Mouse (Mus musculus) liver, embryonic 15.5 days (tissue): ENCODE measurements around the gene Zfp932. TPM values are rescaled to one million over a fixed set of nuclear protein-coding genes. Genes with fewer than 3 reads are reported as not detected.
"Not testable (repeated sequence)": the region's sequence is repeated elsewhere in the genome, so short reads cannot be mapped to it uniquely, and the experiment has no call there.

Experiments
- ATAC-seq: fragments of 200-750 bp; cut with Nextera tagmentation; 2 replicates; pipeline ENCODE4 v1.8.0; 2017; ENCODE audit warnings: moderate number of reproducible peaks, mild to moderate bottlenecking, moderate library complexity; ENCODE audit not compliant: insufficient read depth
- H3K27ac ChIP-seq: fragments of 300-500 bp; sonication (generic); replicated peaks from 2 replicates; pipeline ENCODE4 v1.5.1; 2015; ENCODE audit warnings: mild to moderate bottlenecking, inconsistent platforms
- H3K27me3 ChIP-seq: fragments of 300-500 bp; sonication (generic); 2 replicates; pipeline ENCODE4 v1.6.1; 2015; ENCODE audit warnings: mild to moderate bottlenecking, inconsistent platforms
- H3K36me3 ChIP-seq: fragments of 300-500 bp; sonication (generic); replicated peaks from 2 replicates; pipeline ENCODE4 v1.6.1; 2015; ENCODE audit warnings: moderate library complexity, mild to moderate bottlenecking, inconsistent platforms
- H3K4me1 ChIP-seq: fragments of 300-500 bp; sonication (generic); replicated peaks from 2 replicates; pipeline ENCODE4 v1.6.1; 2015; ENCODE audit warnings: inconsistent platforms
- H3K4me2 ChIP-seq: fragments of 300-500 bp; sonication (generic); 2 replicates; pipeline ENCODE4 v1.6.1; 2015; ENCODE audit warnings: moderate library complexity, mild to moderate bottlenecking, inconsistent platforms
- H3K4me3 ChIP-seq: fragments of 300-500 bp; sonication (generic); replicated peaks from 2 replicates; pipeline ENCODE4 v1.5.1; 2015; ENCODE audit warnings: mild to moderate bottlenecking, inconsistent platforms
- H3K9ac ChIP-seq: fragments of 300-500 bp; sonication (generic); 2 replicates; pipeline ENCODE4 v1.6.1; 2015; ENCODE audit warnings: moderate library complexity, mild to moderate bottlenecking, inconsistent platforms
- H3K9me3 ChIP-seq: fragments of 300-500 bp; sonication (generic); replicated peaks from 2 replicates; pipeline ENCODE4 v1.6.1; 2016; ENCODE audit warnings: inconsistent platforms
- WGBS: fragments of 180-500 bp; shearing (Covaris S2); methylation state at CpG from one replicate; pipeline ENCODE4 v1.1.7; 2015; ENCODE audit warnings: mixed read lengths; ENCODE audit not compliant: insufficient replicate concordance; 5-methylcytosine and 5-hydroxymethylcytosine counted together
- polyA plus RNA-seq: library from polyadenylated mRNA; unstranded; fragments of >200 nt; fragmentation: Nextera tagmentation; extraction: Ambion mirVana; gene quantifications from 2 replicates; pipeline ENCODE4 v1.2.1, GENCODE M21; 2015

Zfp932 gene
- 4.8 and 5.8 TPM in 2 replicates for polyA plus RNA-seq

DNA sequence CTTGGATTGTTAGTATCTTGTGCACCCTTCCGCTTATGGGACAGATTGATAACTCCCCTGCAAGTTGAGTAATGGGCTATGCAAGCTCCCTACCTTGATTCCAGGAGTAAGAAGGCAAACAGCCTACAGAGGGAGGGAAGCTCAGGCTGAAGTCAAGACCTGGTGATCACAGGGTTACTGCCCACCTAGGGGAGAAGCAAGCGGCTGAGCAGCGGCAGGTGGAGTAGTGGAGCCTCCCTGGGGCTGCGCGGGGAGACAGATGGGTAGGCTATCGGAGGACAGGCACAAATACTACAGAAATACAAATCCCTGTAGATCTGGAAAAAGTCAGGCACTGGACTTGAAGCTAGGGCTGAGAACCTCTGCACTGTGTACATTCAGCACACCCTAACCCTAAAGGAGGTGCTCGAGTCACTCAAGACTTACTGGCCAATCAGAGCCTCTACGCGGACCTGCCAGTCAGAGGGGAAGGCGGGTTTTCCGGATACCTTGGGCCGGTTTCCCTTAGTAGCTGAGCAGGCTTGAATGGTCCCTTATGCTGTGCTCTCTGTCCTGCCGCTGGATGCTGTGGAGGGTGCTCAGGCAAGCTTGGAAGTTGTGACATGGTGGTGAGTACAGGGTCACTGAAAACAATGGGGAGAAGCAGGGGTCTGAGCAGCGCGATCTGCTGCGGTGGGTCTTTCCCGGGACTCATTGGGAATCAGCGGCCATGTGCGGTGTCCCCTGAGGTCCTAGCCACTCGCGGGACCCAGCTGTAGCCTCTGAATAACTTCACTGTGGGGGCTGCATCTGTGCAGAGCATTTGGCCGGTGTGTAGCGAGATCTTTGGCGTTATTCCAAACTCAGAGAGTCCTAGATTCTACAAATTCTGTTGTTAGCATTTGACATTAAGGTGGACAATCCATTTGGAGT, at the start of gene Zfp932:
Gene Zfp932, plus strand, starts transcription at position 496 of the 912 bp plus-strand sequence.
- H3K36me3 ChIP-seq, H3K27ac ChIP-seq, H3K9me3 ChIP-seq, H3K27me3 ChIP-seq, H3K9ac ChIP-seq, ATAC-seq, H3K4me2 ChIP-seq, H3K4me1 ChIP-seq, H3K4me3 ChIP-seq: not testable (repeated sequence)
- no CpG with 5 or more reads among the region's 24 CpGs for WGBS

DNA sequence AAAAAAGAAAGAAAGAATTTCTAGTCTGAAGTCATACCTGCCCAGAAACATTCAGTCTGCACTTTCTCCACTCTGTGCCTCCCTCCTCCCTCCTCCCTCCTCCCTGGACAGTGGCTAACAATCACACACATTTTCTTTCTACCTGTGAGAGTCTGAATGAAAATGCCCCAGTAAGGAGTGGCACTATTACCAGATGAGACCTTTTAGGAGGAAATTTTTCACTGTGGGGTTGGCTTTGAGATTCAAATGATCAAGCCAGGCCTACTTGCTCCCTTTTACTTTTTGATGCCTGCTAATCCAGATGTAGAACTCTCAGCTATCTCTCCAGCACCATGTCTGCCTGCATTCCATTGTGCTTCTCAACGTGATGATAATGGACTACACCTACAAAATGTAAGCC, 46.0 kb upstream of the Zfp932 start:
- WGBS: no CpG with 5 or more reads among the region's 1 CpGs
- no peak overlapping the region for H3K9ac ChIP-seq

DNA sequence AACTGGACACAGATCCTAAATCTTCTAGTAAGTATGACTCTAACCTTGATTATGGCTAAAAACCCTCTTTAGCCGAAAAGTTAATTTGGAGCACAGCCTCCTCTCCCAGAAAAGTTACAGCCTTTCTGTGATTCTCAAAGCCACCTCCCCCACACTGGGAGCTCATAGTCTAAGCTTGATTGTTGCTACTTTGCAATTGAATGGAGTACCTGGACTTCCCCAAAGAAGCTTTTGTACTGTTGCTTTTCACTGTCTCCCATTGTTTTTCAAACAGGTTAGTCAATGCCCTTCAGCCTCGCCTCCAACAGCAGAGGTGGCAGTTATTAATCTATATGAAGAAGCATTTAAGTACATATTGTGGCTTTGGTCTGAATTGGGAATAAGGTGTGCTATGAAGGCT, 15.6 kb upstream of the Zfp932 start:
- not testable (repeated sequence) for ATAC-seq, H3K27me3 ChIP-seq, H3K36me3 ChIP-seq, H3K27ac ChIP-seq, H3K4me1 ChIP-seq, H3K4me2 ChIP-seq, H3K9me3 ChIP-seq, H3K9ac ChIP-seq, H3K4me3 ChIP-seq
- no CpG with 5 or more reads among the region's 2 CpGs for WGBS

More for the DNA sequence above, 46.0 kb upstream of the Zfp932 start:
- Histone ChIP-seq H3K4me2 (no peak overlapping the region), H3K4me3 (no peak overlapping the region), H3K27me3 (no peaks in the 10 kb centered on the region), H3K27ac (no peak overlapping the region), H3K9me3 (no peaks in the 10 kb centered on the region), H3K36me3 (no peaks in the 10 kb centered on the region), H3K4me1 (no peaks in the 10 kb centered on the region)
- no peak for ATAC-seq

DNA sequence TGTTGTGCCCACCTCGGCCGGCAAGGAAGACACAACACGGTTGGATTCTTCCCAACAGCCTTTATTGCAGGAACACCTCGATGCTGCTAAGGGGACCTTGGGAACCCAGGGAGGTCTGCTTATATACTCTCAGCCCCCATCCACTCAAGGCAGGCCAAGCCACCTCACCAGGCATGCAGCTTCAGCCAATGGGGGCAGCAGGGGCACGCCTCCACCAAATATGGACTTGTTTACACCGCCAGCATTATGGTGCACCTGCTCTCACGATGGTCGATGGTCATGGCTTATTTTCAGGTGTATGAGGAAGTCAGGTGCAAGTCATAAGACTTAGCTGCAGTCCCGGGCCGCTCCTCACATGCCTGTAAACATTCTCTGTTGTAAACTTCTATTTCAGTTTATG, 860 bp upstream of the Zfp932 start:
- not testable (repeated sequence) for H3K36me3 ChIP-seq, H3K9me3 ChIP-seq, ATAC-seq, H3K4me3 ChIP-seq, H3K4me1 ChIP-seq, H3K9ac ChIP-seq, H3K4me2 ChIP-seq, H3K27me3 ChIP-seq, H3K27ac ChIP-seq
- no CpG with 5 or more reads among the region's 10 CpGs for WGBS

DNA sequence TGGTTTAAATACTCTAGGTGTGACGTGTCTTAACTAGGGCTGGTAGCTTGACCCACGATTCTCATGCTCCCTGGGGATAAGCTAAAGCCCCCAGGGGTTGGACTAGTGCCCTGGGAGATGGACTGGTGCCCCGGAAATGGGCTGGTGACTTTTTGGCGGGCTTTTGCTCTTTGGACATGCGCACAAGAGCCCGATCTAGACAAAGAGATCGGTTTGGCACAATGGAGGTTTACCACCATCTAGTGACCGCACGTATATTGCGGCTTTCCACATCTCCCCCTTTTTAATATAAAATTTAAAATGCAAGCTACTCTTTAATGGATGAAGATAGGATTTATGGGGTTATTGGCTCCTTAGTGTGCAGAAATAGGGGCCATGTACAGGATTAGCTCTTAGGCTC, 19.5 kb downstream of the Zfp932 start:
- ATAC-seq, H3K4me3 ChIP-seq, H3K27me3 ChIP-seq, H3K9ac ChIP-seq, H3K36me3 ChIP-seq, H3K4me1 ChIP-seq, H3K27ac ChIP-seq, H3K4me2 ChIP-seq, H3K9me3 ChIP-seq: not testable (repeated sequence)
- WGBS: 68% methylated on average over 10 of the region's 10 CpGs

DNA sequence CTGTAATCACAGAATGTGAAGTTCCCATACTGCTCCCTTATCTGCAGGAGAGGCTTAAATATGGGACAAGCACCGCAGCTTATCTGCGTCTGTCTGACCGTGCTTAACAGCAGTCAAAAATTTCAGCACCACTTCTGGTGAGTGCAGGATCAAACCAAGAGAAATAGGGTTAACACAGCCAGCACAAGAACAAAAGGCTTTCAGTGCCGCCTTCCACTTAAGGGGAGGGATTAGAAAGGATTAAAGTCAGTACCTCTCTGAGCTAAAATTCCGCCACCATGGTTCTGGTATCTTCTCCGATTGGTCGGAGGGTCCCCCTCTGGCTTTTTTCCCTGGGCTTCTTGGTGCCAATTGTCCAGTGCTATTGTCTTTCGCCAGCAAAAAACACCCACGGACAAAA, 27.0 kb downstream of the Zfp932 start:
- ATAC-seq: no peak; the same call in 1 of the 2 replicates
- Histone ChIP-seq H3K27me3 (no peaks in the 10 kb centered on the region), H3K9me3 (no peaks in the 10 kb centered on the region), H3K36me3 (no peaks in the 10 kb centered on the region), H3K4me3 (no peak overlapping the region), H3K9ac (no peak overlapping the region), H3K4me1 (no peaks in the 10 kb centered on the region), H3K4me2 (peak overlapping the region; percentile 46), H3K27ac (no peak overlapping the region)
- 36% methylated on average over 9 of the region's 9 CpGs for WGBS

DNA sequence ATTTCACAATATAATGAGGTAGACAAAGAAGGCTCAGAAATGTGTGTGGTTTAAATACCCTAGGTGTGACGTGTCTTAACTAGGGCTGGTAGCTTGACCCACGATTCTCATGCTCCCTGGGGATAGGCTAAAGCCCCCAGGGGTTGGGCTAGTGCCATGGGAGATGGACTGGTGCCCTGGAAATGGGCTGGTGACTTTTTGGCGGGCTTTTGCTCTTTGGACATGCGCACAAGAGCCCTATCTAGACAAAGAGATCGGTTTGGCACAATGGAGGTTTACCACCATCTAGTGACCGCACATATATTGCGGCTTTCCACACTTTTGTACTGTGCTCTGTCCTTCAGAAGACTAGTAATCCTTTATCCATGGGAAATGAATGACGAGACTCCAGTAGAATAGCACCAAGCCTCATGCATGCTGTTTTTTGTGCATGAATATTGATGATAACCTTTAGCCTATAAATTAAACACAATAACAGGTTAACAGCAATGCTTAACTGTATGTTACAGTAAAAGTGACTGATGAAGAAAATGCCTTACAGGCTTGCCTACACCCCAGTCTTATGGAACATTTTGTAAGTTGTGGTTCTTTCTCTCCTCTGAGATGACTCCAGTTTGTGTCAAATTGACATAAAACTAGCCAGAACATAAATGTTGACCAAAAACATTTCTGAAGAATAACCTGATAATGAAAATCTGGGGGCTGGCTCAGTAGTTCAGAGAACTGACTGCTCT, 27.5 kb downstream of the Zfp932 start:
- WGBS: 31% methylated on average over 8 of the region's 8 CpGs
- peak overlapping the region; percentile 46 for H3K4me2 ChIP-seq
- H3K27ac ChIP-seq, H3K9ac ChIP-seq, H3K27me3 ChIP-seq, H3K4me1 ChIP-seq, H3K4me3 ChIP-seq, H3K9me3 ChIP-seq, H3K36me3 ChIP-seq: not testable (repeated sequence)
- ATAC-seq: peak; percentile 58

DNA sequence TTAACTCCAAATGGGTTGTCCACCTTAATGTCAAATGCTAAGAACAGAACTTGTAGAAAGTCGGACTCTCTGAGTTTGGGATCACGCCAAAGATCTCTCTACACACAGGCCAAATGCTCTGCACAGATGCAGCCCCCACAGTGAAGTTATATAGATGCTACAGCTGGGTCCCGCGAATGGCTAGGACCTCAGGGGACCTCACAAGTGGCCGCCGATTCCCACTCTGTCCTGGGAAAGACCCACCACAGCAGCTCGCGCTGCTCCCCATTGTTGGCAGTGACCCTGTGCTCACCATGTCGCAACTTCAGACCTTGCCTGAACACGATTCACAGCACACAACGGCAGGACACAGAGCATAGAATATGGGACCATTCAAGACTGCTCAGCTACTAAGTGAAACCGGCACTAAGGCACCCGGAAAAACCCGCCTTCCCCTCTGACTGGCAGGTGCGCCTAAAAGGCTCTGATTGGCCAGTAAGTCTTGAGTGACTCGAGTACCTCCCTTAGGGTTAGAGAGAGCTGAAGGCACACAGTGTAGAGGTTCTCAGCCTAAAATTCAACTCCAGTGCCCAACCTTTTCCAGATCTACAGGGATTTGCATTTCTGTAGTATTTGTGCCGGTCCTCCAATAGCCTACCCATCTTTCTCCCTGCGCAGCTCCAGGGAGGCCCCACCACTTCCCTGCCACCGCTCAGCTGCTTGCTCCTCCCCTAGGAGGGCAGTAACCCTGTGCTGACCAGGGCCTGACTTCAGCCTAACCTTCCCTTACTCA, 61.5 kb downstream of the Zfp932 start:
- 1% methylated on average over 19 of the region's 19 CpGs for WGBS
- Histone ChIP-seq H3K27ac (peak overlapping the region; percentile 38; the same call in 1 of the 2 replicates), H3K9me3 (no peaks in the 10 kb centered on the region), H3K4me3 (peak overlapping the region; percentile 76), H3K36me3 (no peaks in the 10 kb centered on the region), H3K27me3 (no peaks in the 10 kb centered on the region), H3K9ac (peak overlapping the region; percentile 70), H3K4me2 (peak overlapping the region; percentile 66), H3K4me1 (peaks cover 4% of the 10 kb centered on the region; the same call in 1 of the 2 replicates)
- ATAC-seq: peak; percentile 99

Other genes starting within 250 kb of the Zfp932 start
- gene 4930522L14Rik, start 244.6 kb upstream of the Zfp932 start, polyA plus RNA-seq: 3.4 and 4.2 TPM in 2 replicates
- gene Gm15446, start 73.1 kb upstream of the Zfp932 start, polyA plus RNA-seq: 0.20 and 0.24 TPM in 2 replicates
- 1.7 and 2.1 TPM in 2 replicates for gene Gm17655, start 76.0 kb downstream of the Zfp932 start, polyA plus RNA-seq
- 0.71 and 0.82 TPM in 2 replicates for gene Gm35315, start 97.9 kb downstream of the Zfp932 start, polyA plus RNA-seq
- 0.55 and 0.62 TPM in 2 replicates for gene Plcxd1, start 103.4 kb downstream of the Zfp932 start, polyA plus RNA-seq
- gene Gtpbp6, start 111.7 kb downstream of the Zfp932 start, polyA plus RNA-seq: 7.7 and 9.2 TPM in 2 replicates
- 1.0 and 1.4 TPM in 2 replicates for gene Zfp605, start 113.6 kb downstream of the Zfp932 start, polyA plus RNA-seq
- gene Chfr, start 139.3 kb downstream of the Zfp932 start, polyA plus RNA-seq: 17.9 and 19.5 TPM in 2 replicates
- gene Golga3, start 180.2 kb downstream of the Zfp932 start, polyA plus RNA-seq: 6.8 and 7.0 TPM in 2 replicates
- 13.1 and 14.3 TPM in 2 replicates for gene Ankle2, start 234.5 kb downstream of the Zfp932 start, polyA plus RNA-seq